Mouse (Mus musculus): Measurements from ENCODE around the gene Dlgap1. TPM values are rescaled to one million over a fixed set of nuclear protein-coding genes. Genes with fewer than 3 reads are reported as not detected.

Gene Dlgap1
- polyA plus RNA-seq, 2 experiments, result 4.6 to 4.7 TPM

GRCm38 (mm10) chr17:70594277-70594676, 625.4 kb downstream of the Dlgap1 start:
- ATAC-seq (ENCODE audit: low FRiP score, low read depth) (no peak), DNase-seq (ENCODE audit: low spot score) (no peak)
- no peaks in the 10 kb centered on the region for H3K4me1 ChIP-seq (ENCODE audit: control insufficient read depth, insufficient read depth, low read length)
- H3K27ac ChIP-seq (replicated peaks; ENCODE audit: low read depth, low read length), result no peak overlapping the region
- H3K9ac ChIP-seq (ENCODE audit: low read depth, low read length, severe bottlenecking), result no peak overlapping the region
- 57% methylated on average over 1 of the region's 1 CpGs for WGBS
- no peaks in the 10 kb centered on the region for H3K9me3 ChIP-seq (ENCODE audit: control insufficient read depth, low read length)
- H3K4me2 ChIP-seq (replicated peaks; ENCODE audit: low read depth, low read length, severe bottlenecking), result no peak overlapping the region
- no peak overlapping the region for H3K4me3 ChIP-seq (replicated peaks; ENCODE audit: low read length)
- no peaks in the 10 kb centered on the region for H3K27me3 ChIP-seq (ENCODE audit: control insufficient read depth, insufficient read depth, low read length)
- no peaks in the 10 kb centered on the region for H3K36me3 ChIP-seq (ENCODE audit: control insufficient read depth, insufficient read depth, low read length)
- no peak for TF ChIP-seq POLR2A (IDR thresholded peaks at IDR 0.05; ENCODE audit: borderline replicate concordance, extremely low read depth, insufficient read depth, insufficient read length)

- no peak overlapping the region for H3K9ac ChIP-seq (ENCODE audit: low read depth, low read length, severe bottlenecking)
- 90% methylated on average over 2 of the region's 2 CpGs for WGBS
- TF ChIP-seq POLR2A (IDR thresholded peaks at IDR 0.05; ENCODE audit: borderline replicate concordance, extremely low read depth, insufficient read depth, insufficient read length), result no peak
- H3K4me1 ChIP-seq (ENCODE audit: control insufficient read depth, insufficient read depth, low read length), result no peaks in the 10 kb centered on the region
- H3K27ac ChIP-seq (replicated peaks; ENCODE audit: low read depth, low read length), result no peak overlapping the region
- no peak overlapping the region for H3K4me3 ChIP-seq (replicated peaks; ENCODE audit: low read length)
- no peaks in the 10 kb centered on the region for H3K9me3 ChIP-seq (ENCODE audit: control insufficient read depth, low read length)
- no peaks in the 10 kb centered on the region for H3K27me3 ChIP-seq (ENCODE audit: control insufficient read depth, insufficient read depth, low read length)
- no peaks in the 10 kb centered on the region for H3K36me3 ChIP-seq (ENCODE audit: control insufficient read depth, insufficient read depth, low read length)
- H3K4me2 ChIP-seq (replicated peaks; ENCODE audit: low read depth, low read length, severe bottlenecking), result no peak overlapping the region
- ATAC-seq (ENCODE audit: low FRiP score, low read depth) (no peak), DNase-seq (ENCODE audit: low spot score) (no peak)
These were observed 627.5 kb downstream of the Dlgap1 start for GRCm38 (mm10) chr17:70596326-70596725.

GRCm38 (mm10) chr17:70600462-70600861, 631.6 kb downstream of the Dlgap1 start:
- Histone ChIP-seq H3K9ac (ENCODE audit: low read depth, low read length, severe bottlenecking) (no peak overlapping the region), H3K4me3 (replicated peaks; ENCODE audit: low read length) (no peak overlapping the region), H3K27me3 (ENCODE audit: control insufficient read depth, insufficient read depth, low read length) (no peaks in the 10 kb centered on the region), H3K36me3 (ENCODE audit: control insufficient read depth, insufficient read depth, low read length) (no peaks in the 10 kb centered on the region), H3K27ac (replicated peaks; ENCODE audit: low read depth, low read length) (no peak overlapping the region), H3K4me1 (ENCODE audit: control insufficient read depth, insufficient read depth, low read length) (no peaks in the 10 kb centered on the region), H3K9me3 (ENCODE audit: control insufficient read depth, low read length) (no peaks in the 10 kb centered on the region), H3K4me2 (replicated peaks; ENCODE audit: low read depth, low read length, severe bottlenecking) (no peak overlapping the region)
- 85% methylated on average over 6 of the region's 6 CpGs for WGBS
- DNase-seq (ENCODE audit: low spot score) (no peak), ATAC-seq (ENCODE audit: low FRiP score, low read depth) (no peak)
- TF ChIP-seq POLR2A (IDR thresholded peaks at IDR 0.05; ENCODE audit: borderline replicate concordance, extremely low read depth, insufficient read depth, insufficient read length), result no peak

GRCm38 (mm10) chr17:70602051-70602450, 633.2 kb downstream of the Dlgap1 start:
- WGBS, result 81% methylated on average over 7 of the region's 7 CpGs

GRCm38 (mm10) chr17:70605659-70606058, 636.8 kb downstream of the Dlgap1 start:
- H3K9ac ChIP-seq (ENCODE audit: low read depth, low read length, severe bottlenecking), result no peak overlapping the region
- H3K27ac ChIP-seq (replicated peaks; ENCODE audit: low read depth, low read length), result no peak overlapping the region

More at GRCm38 (mm10) chr17:70602051-70602450, 633.2 kb downstream of the Dlgap1 start:
- Histone ChIP-seq H3K27ac (replicated peaks; ENCODE audit: low read depth, low read length) (no peak overlapping the region), H3K9ac (ENCODE audit: low read depth, low read length, severe bottlenecking) (no peak overlapping the region), H3K9me3 (ENCODE audit: control insufficient read depth, low read length) (no peaks in the 10 kb centered on the region), H3K27me3 (ENCODE audit: control insufficient read depth, insufficient read depth, low read length) (no peaks in the 10 kb centered on the region), H3K4me1 (ENCODE audit: control insufficient read depth, insufficient read depth, low read length) (no peaks in the 10 kb centered on the region), H3K4me2 (replicated peaks; ENCODE audit: low read depth, low read length, severe bottlenecking) (no peak overlapping the region), H3K36me3 (ENCODE audit: control insufficient read depth, insufficient read depth, low read length) (no peaks in the 10 kb centered on the region), H3K4me3 (replicated peaks; ENCODE audit: low read length) (no peak overlapping the region)
- no peak for DNase-seq (ENCODE audit: low spot score)
- ATAC-seq (ENCODE audit: low FRiP score, low read depth), result no peak
- no peak for TF ChIP-seq POLR2A (IDR thresholded peaks at IDR 0.05; ENCODE audit: borderline replicate concordance, extremely low read depth, insufficient read depth, insufficient read length)

GRCm38 (mm10) chr17:70612171-70612570, 643.3 kb downstream of the Dlgap1 start:
- DNase-seq (ENCODE audit: low spot score) (no peak), ATAC-seq (ENCODE audit: low FRiP score, low read depth) (no peak)
- whole genome bisulfite sequencing, result 76% methylated on average over 6 of the region's 6 CpGs
- Histone ChIP-seq H3K9me3 (ENCODE audit: control insufficient read depth, low read length) (no peaks in the 10 kb centered on the region), H3K4me2 (replicated peaks; ENCODE audit: low read depth, low read length, severe bottlenecking) (no peak overlapping the region), H3K27ac (replicated peaks; ENCODE audit: low read depth, low read length) (no peak overlapping the region), H3K27me3 (ENCODE audit: control insufficient read depth, insufficient read depth, low read length) (no peaks in the 10 kb centered on the region), H3K4me1 (ENCODE audit: control insufficient read depth, insufficient read depth, low read length) (no peaks in the 10 kb centered on the region), H3K9ac (ENCODE audit: low read depth, low read length, severe bottlenecking) (no peak overlapping the region), H3K36me3 (ENCODE audit: control insufficient read depth, insufficient read depth, low read length) (no peaks in the 10 kb centered on the region), H3K4me3 (replicated peaks; ENCODE audit: low read length) (no peak overlapping the region)
- no peak for TF ChIP-seq POLR2A (IDR thresholded peaks at IDR 0.05; ENCODE audit: borderline replicate concordance, extremely low read depth, insufficient read depth, insufficient read length)

More at GRCm38 (mm10) chr17:70605659-70606058, 636.8 kb downstream of the Dlgap1 start:
- ATAC-seq (ENCODE audit: low FRiP score, low read depth), result no peak
- H3K4me1 ChIP-seq (ENCODE audit: control insufficient read depth, insufficient read depth, low read length), result no peaks in the 10 kb centered on the region
- WGBS, result 87% methylated on average over 5 of the region's 5 CpGs
- no peak overlapping the region for H3K4me3 ChIP-seq (replicated peaks; ENCODE audit: low read length)
- no peak for TF ChIP-seq POLR2A (IDR thresholded peaks at IDR 0.05; ENCODE audit: borderline replicate concordance, extremely low read depth, insufficient read depth, insufficient read length)
- H3K27me3 ChIP-seq (ENCODE audit: control insufficient read depth, insufficient read depth, low read length), result no peaks in the 10 kb centered on the region
- H3K36me3 ChIP-seq (ENCODE audit: control insufficient read depth, insufficient read depth, low read length), result no peaks in the 10 kb centered on the region
- no peak overlapping the region for H3K4me2 ChIP-seq (replicated peaks; ENCODE audit: low read depth, low read length, severe bottlenecking)
- no peak for DNase-seq (ENCODE audit: low spot score)
- no peaks in the 10 kb centered on the region for H3K9me3 ChIP-seq (ENCODE audit: control insufficient read depth, low read length)
